Mouse (Mus musculus): ENCODE results near the gene Kifc3.
A peak's percentile ranks its signal among the peaks of the same experiment; 100 is the strongest.

DNA sequence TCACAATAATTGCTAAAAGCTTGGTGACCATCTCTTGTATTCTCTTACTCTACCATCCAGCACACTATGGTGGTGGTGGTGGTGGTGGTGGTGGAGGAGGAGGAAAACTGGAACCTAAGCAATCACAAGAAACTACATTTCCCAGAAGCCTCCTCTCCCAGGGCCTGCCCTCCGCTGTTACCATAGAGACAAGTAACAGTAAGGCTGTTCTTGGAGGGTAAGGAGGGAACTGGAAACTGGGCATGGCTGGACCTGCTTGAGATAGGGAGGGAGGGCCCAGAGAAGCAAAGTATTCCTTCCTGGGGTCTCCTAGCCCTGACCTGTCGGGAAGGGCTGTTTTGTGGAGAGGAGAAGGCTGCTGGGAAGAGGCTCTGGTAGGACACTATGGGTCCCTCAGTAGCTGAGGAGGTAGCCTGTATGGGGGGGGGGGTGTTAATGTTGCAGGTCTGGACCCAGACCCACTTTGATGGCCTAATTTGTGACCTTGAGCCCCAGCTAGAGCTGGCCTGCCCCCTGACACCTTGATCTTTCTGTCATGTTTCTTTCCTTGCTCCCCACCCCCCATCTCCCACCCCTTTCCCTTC lies 147.6 kb downstream of the Kifc3 start, which contains the start of gene Drc7:
- no peak for TF ChIP-seq CTCF (IDR thresholded peaks at IDR 0.05; ENCODE audit: control insufficient read depth, insufficient read depth, insufficient replicate concordance, low read depth, low read length)
- peak; percentile 37; the same call in 1 of the 2 replicates for TF ChIP-seq POLR2A (IDR thresholded peaks at IDR 0.05; ENCODE audit: control insufficient read depth, low read depth, low read length)

Data from testis, adult 2 months (tissue).